Mouse (Mus musculus) thymus, postnatal 25 days (tissue): ENCODE measurements around the gene Myh7.
"Not testable (repeated sequence)": the region's sequence is repeated elsewhere in the genome, so short reads cannot be mapped to it uniquely, and the experiment has no call there.

Source experiments
- DNase-seq: peaks from one replicate; pipeline ENCODE4 v3.0.0; 2022

The Myh7 gene

GRCm38 (mm10) chr14:55003878-55004855, 9.7 kb upstream of the Myh7 start:
- no peak for DNase-seq

GRCm38 (mm10) chr14:55002687-55003120, 8.3 kb upstream of the Myh7 start:
- no peak for DNase-seq

GRCm38 (mm10) chr14:55001938-55002686, 7.7 kb upstream of the Myh7 start:
- no peak for DNase-seq

- no peak for DNase-seq
Measured at GRCm38 (mm10) chr14:55001446-55001845, 7.0 kb upstream of the Myh7 start.

- no peak for DNase-seq
Measured at GRCm38 (mm10) chr14:55000814-55001213, 6.4 kb upstream of the Myh7 start.

- not testable (repeated sequence) for DNase-seq
Measured at GRCm38 (mm10) chr14:54999868-55000267, 5.4 kb upstream of the Myh7 start.

- DNase-seq: no peak
Measured at GRCm38 (mm10) chr14:54998680-54999079, 4.3 kb upstream of the Myh7 start.

- DNase-seq: no peak
Measured at GRCm38 (mm10) chr14:54997297-54997696, 2.9 kb upstream of the Myh7 start.

GRCm38 (mm10) chr14:54996793-54997192, 2.4 kb upstream of the Myh7 start:
- DNase-seq: no peak

GRCm38 (mm10) chr14:54995457-54996138, 1.2 kb upstream of the Myh7 start:
- no peak for DNase-seq

- DNase-seq: no peak
Measured at GRCm38 (mm10) chr14:54994869-54995186, 402 bp upstream of the Myh7 start.

GRCm38 (mm10) chr14:54993636-54994035, 790 bp downstream of the Myh7 start:
- DNase-seq: no peak

GRCm38 (mm10) chr14:54992196-54992595, 2.2 kb downstream of the Myh7 start:
- DNase-seq: no peak

- DNase-seq: no peak
Measured at GRCm38 (mm10) chr14:54989886-54990441, 4.5 kb downstream of the Myh7 start.

- no peak for DNase-seq
Measured at GRCm38 (mm10) chr14:54988882-54989281, 5.5 kb downstream of the Myh7 start.

- not testable (repeated sequence) for DNase-seq
Measured at GRCm38 (mm10) chr14:54988350-54988874, 6.0 kb downstream of the Myh7 start.

GRCm38 (mm10) chr14:54981934-54982333, 12.5 kb downstream of the Myh7 start:
- DNase-seq: no peak

GRCm38 (mm10) chr14:54978664-54979063, 15.8 kb downstream of the Myh7 start:
- DNase-seq: no peak

- DNase-seq: no peak
Measured at GRCm38 (mm10) chr14:54976633-54977032, 17.8 kb downstream of the Myh7 start, which contains the start of gene Gm17428. TSS of gene Gm17428 (plus strand) at chr14:54976933.

GRCm38 (mm10) chr14:54974068-54974791, 20.2 kb downstream of the Myh7 start:
- DNase-seq: no peak

GRCm38 (mm10) chr14:54972786-54973185, 21.6 kb downstream of the Myh7 start:
- not testable (repeated sequence) for DNase-seq

- no peak for DNase-seq
Measured at GRCm38 (mm10) chr14:54968344-54968743, 26.1 kb downstream of the Myh7 start.
